ENCODE assay signal across 25 mouse cellular contexts in the genomic region with DNA sequence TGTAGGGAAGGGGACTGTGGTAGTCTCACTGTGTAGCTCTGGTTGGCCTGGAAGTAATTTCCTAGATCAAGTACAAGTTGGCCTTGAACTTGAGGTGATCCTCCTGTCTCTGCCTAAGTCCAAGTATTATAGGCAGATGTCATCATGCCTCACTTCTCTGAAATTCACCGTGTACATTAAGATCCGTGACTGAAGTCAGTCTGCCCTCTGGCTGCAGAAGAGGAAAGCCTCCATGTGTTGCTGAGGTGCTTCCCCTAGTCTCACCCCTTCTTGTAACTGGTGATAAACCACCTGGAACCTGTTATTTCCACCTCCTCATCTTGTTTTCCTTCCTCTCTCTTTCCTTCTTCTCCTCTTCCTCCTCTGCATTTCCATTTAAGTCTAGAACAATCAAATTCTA. TPM values are rescaled to one million over a fixed set of nuclear protein-coding genes. Genes with fewer than 3 reads are reported as not detected.
DNase-seq lines count a peak whose midpoint lies in the region; ATAC-seq and TF ChIP-seq lines count a peak whose summit lies in the region.
"Had no signal": no experiment of that assay in that cellular context is flagged by ENCODE, and none has a peak within 500 bp of the region (broad histone marks: within the 10 kb centered on the region; RNA-seq: fewer than 3 reads in every experiment).

No protein-coding gene starts in this region.

- no peak overlapping the region for H3K4me2 ChIP-seq in intestine, postnatal 0 days (replicated peaks; ENCODE audit: low read depth)
- no peak overlapping the region for H3K4me2 ChIP-seq in intestine, embryonic 16.5 days (ENCODE audit: low read depth, low read length)
- H3K4me2 ChIP-seq: embryonic facial prominence, embryonic 12.5 days; forebrain, embryonic 15.5 days; hindbrain, embryonic 12.5 days; kidney, embryonic 15.5 days; limb, embryonic 13.5 days had no signal

- DNase-seq in thymus, postnatal 14 days = peak; percentile 57
- DNase-seq in thymus, adult 18-20 months = no peak
- peak; percentile 33 to 57 for DNase-seq in thymus, postnatal 36 days
- no peak for DNase-seq in hindbrain, embryonic 10.5 days (ENCODE audit: low spot score)
- DNase-seq in cerebellum, adult 18-20 months = no peak
- DNase-seq: cerebellum, adult 9-10 months; gastrocnemius, postnatal 25 days; layer of hippocampus, postnatal 36 days; retina, postnatal 1 day had no signal

- no peak overlapping the region for H3K27ac ChIP-seq in intestine, postnatal 0 days (ENCODE audit: low read depth, low read length)
- no peak overlapping the region for H3K27ac ChIP-seq in intestine, embryonic 16.5 days (ENCODE audit: low read length)
- H3K27ac ChIP-seq in hindbrain, embryonic 10.5 days = no peak overlapping the region
- H3K27ac ChIP-seq: embryonic facial prominence, embryonic 12.5 days; forebrain, embryonic 15.5 days; heart, embryonic 10.5 days; hindbrain, embryonic 12.5 days; kidney, embryonic 15.5 days; limb, embryonic 13.5 days had no signal

- WGBS in intestine, postnatal 0 days = 48% methylated on average over 2 of the region's 2 CpGs
- WGBS in intestine, embryonic 16.5 days = 46% methylated on average over 2 of the region's 2 CpGs
- WGBS in hindbrain, embryonic 10.5 days = 39% methylated on average over 2 of the region's 2 CpGs

- H3K9me3 ChIP-seq in intestine, postnatal 0 days (ENCODE audit: control insufficient read depth) = no peaks in the 10 kb centered on the region
- no peaks in the 10 kb centered on the region for H3K9me3 ChIP-seq in intestine, embryonic 16.5 days (ENCODE audit: control insufficient read depth, low read length)
- no peaks in the 10 kb centered on the region for H3K9me3 ChIP-seq in hindbrain, embryonic 10.5 days
- H3K9me3 ChIP-seq: embryonic facial prominence, embryonic 12.5 days; forebrain, embryonic 15.5 days; heart, embryonic 10.5 days; hindbrain, embryonic 12.5 days; kidney, embryonic 15.5 days; limb, embryonic 13.5 days had no signal

- H3K9ac ChIP-seq in intestine, postnatal 0 days (ENCODE audit: low read depth, low read length) = no peak overlapping the region
- no peak overlapping the region for H3K9ac ChIP-seq in intestine, embryonic 16.5 days (ENCODE audit: low read depth, low read length)
- H3K9ac ChIP-seq: embryonic facial prominence, embryonic 12.5 days; forebrain, embryonic 15.5 days; hindbrain, embryonic 12.5 days; kidney, embryonic 15.5 days; limb, embryonic 13.5 days had no signal

- H3K36me3 ChIP-seq in intestine, postnatal 0 days (ENCODE audit: control insufficient read depth, insufficient read depth) = no peaks in the 10 kb centered on the region
- no peaks in the 10 kb centered on the region for H3K36me3 ChIP-seq in intestine, embryonic 16.5 days (ENCODE audit: control insufficient read depth, insufficient read depth, low read length)
- no peaks in the 10 kb centered on the region for H3K36me3 ChIP-seq in hindbrain, embryonic 10.5 days
- H3K36me3 ChIP-seq: embryonic facial prominence, embryonic 12.5 days; forebrain, embryonic 15.5 days; heart, embryonic 10.5 days; hindbrain, embryonic 12.5 days; kidney, embryonic 15.5 days; limb, embryonic 13.5 days had no signal

- TF ChIP-seq CTCF in intestine, postnatal 0 days (IDR thresholded peaks at IDR 0.05; ENCODE audit: low read depth) = peak; percentile 22; the same call in 1 of the 2 replicates

- H3K4me3 ChIP-seq in intestine, postnatal 0 days (ENCODE audit: low read depth, low read length) = no peak overlapping the region
- no peak overlapping the region for H3K4me3 ChIP-seq in intestine, embryonic 16.5 days (ENCODE audit: low read length)
- H3K4me3 ChIP-seq in hindbrain, embryonic 10.5 days = no peak overlapping the region
- H3K4me3 ChIP-seq: embryonic facial prominence, embryonic 12.5 days; erythroblast, embryonic 14.5 days; forebrain, embryonic 15.5 days; heart, embryonic 10.5 days; hindbrain, embryonic 12.5 days; kidney, embryonic 15.5 days; limb, embryonic 13.5 days had no signal

- no peak for ATAC-seq in intestine, postnatal 0 days
- no peak for ATAC-seq in intestine, embryonic 16.5 days
- peak; percentile 47 for ATAC-seq in inflammation-experienced regulatory T-cells, adult 6 months
- ATAC-seq: forebrain, embryonic 15.5 days; midbrain, embryonic 16.5 days; Patski had no signal

- no peaks in the 10 kb centered on the region for H3K27me3 ChIP-seq in intestine, postnatal 0 days (replicated peaks; ENCODE audit: control insufficient read depth, insufficient read depth, low read length)
- no peaks in the 10 kb centered on the region for H3K27me3 ChIP-seq in intestine, embryonic 16.5 days (replicated peaks; ENCODE audit: control insufficient read depth, insufficient read depth, low read length)
- H3K27me3 ChIP-seq in hindbrain, embryonic 10.5 days (ENCODE audit: insufficient read depth, poor library complexity, severe bottlenecking) = no peaks in the 10 kb centered on the region
- H3K27me3 ChIP-seq: embryonic facial prominence, embryonic 12.5 days; hindbrain, embryonic 12.5 days; kidney, embryonic 15.5 days; limb, embryonic 13.5 days had no signal

- no peaks in the 10 kb centered on the region for H3K4me1 ChIP-seq in intestine, postnatal 0 days (replicated peaks; ENCODE audit: control insufficient read depth, insufficient read depth, low read length)
- no peaks in the 10 kb centered on the region for H3K4me1 ChIP-seq in intestine, embryonic 16.5 days (ENCODE audit: control insufficient read depth, insufficient read depth, low read length)
- no peaks in the 10 kb centered on the region for H3K4me1 ChIP-seq in hindbrain, embryonic 10.5 days (replicated peaks)
- H3K4me1 ChIP-seq: embryonic facial prominence, embryonic 12.5 days; forebrain, embryonic 15.5 days; heart, embryonic 10.5 days; hindbrain, embryonic 12.5 days; kidney, embryonic 15.5 days; limb, embryonic 13.5 days had no signal

RNA-seq across cellular contexts. Expression of a gene that starts 5.5 kb away (rescaled TPM):
- 0.37 and 0.74 TPM in 2 replicates for polyA plus RNA-seq in intestine, postnatal 0 days (2015; fragmentation: Nextera tagmentation; extraction: Ambion mirVana)
- 0.71 and 1.1 TPM in 2 replicates for polyA plus RNA-seq in intestine, embryonic 16.5 days (2015; fragmentation: Nextera tagmentation; extraction: Ambion mirVana)
- 1,000 to 10,000 TPM in 2 of 3 experiments, 100 to 1,000 TPM in 1; 995 to 1,814 (median 1,394) TPM for polyA plus RNA-seq in inflammation-experienced regulatory T-cells, adult 6 months (2017; shearing (Covaris generic))
- not detected in 2 replicates for polyA plus RNA-seq in hindbrain, embryonic 10.5 days (2016; fragmentation: Nextera tagmentation; extraction: Ambion mirVana)
- polyA plus RNA-seq: cortical plate, adult 2 months; embryonic facial prominence, embryonic 12.5 days; forebrain, embryonic 15.5 days; heart, embryonic 10.5 days; hindbrain, embryonic 12.5 days; kidney, embryonic 15.5 days; limb, embryonic 13.5 days; liver, embryonic 16.5 days; midbrain, embryonic 16.5 days; Patski had no signal

RNA-seq across cellular contexts. Expression of a gene that starts 24.7 kb away (rescaled TPM):
- polyA plus RNA-seq in intestine, postnatal 0 days (2015; fragmentation: Nextera tagmentation; extraction: Ambion mirVana) = 9.1 and 11.0 TPM in 2 replicates
- 25.7 and 29.1 TPM in 2 replicates for polyA plus RNA-seq in intestine, embryonic 16.5 days (2015; fragmentation: Nextera tagmentation; extraction: Ambion mirVana)
- not detected for polyA plus RNA-seq in inflammation-experienced regulatory T-cells, adult 6 months (2017; shearing (Covaris generic))
- 2.8 and 4.3 TPM in 2 replicates for polyA plus RNA-seq in hindbrain, embryonic 10.5 days (2016; fragmentation: Nextera tagmentation; extraction: Ambion mirVana)
- polyA plus RNA-seq: erythroblast, embryonic 14.5 days; Patski had no signal

RNA-seq across cellular contexts. Expression of a gene that starts 33.3 kb away (rescaled TPM):
- 0.51 and 0.95 TPM in 2 replicates for polyA plus RNA-seq in intestine, postnatal 0 days (2015; fragmentation: Nextera tagmentation; extraction: Ambion mirVana)
- not detected in 2 replicates for polyA plus RNA-seq in intestine, embryonic 16.5 days (2015; fragmentation: Nextera tagmentation; extraction: Ambion mirVana)
- 1,000 to 10,000 TPM in 1 of 3 experiments, 100 to 1,000 TPM in 2; 684 to 1,006 (median 966) TPM for polyA plus RNA-seq in inflammation-experienced regulatory T-cells, adult 6 months (2017; shearing (Covaris generic))
- not detected in 2 replicates for polyA plus RNA-seq in hindbrain, embryonic 10.5 days (2016; fragmentation: Nextera tagmentation; extraction: Ambion mirVana)
- polyA plus RNA-seq: cortical plate, adult 2 months; embryonic facial prominence, embryonic 12.5 days; erythroblast, embryonic 14.5 days; forebrain, embryonic 15.5 days; heart, embryonic 10.5 days; heart, postnatal 0 days; hindbrain, embryonic 12.5 days; intestine, embryonic 14.5 days; kidney, embryonic 15.5 days; limb, embryonic 13.5 days; midbrain, embryonic 16.5 days; Patski had no signal

RNA-seq across cellular contexts. Expression of a gene that starts 34.6 kb away (rescaled TPM):
- polyA plus RNA-seq in intestine, postnatal 0 days (2015; fragmentation: Nextera tagmentation; extraction: Ambion mirVana) = 0.61 and 0.78 TPM in 2 replicates
- polyA plus RNA-seq in intestine, embryonic 16.5 days (2015; fragmentation: Nextera tagmentation; extraction: Ambion mirVana) = 1.1 and 1.2 TPM in 2 replicates
- polyA plus RNA-seq in inflammation-experienced regulatory T-cells, adult 6 months (2017; shearing (Covaris generic)) = 1,000 to 10,000 TPM; 1,536 to 1,970 (median 1,828) TPM
- polyA plus RNA-seq in hindbrain, embryonic 10.5 days (2016; fragmentation: Nextera tagmentation; extraction: Ambion mirVana) = 0.31 TPM in 1 of 2 replicates, not detected in the other
- polyA plus RNA-seq: cortical plate, adult 2 months; embryonic facial prominence, embryonic 12.5 days; erythroblast, embryonic 14.5 days; forebrain, embryonic 15.5 days; heart, embryonic 10.5 days; heart, postnatal 0 days; hindbrain, embryonic 12.5 days; kidney, embryonic 15.5 days; midbrain, embryonic 16.5 days; Patski had no signal

RNA-seq across cellular contexts. Expression of a gene that starts 40.1 kb away (rescaled TPM):
- polyA plus RNA-seq in intestine, postnatal 0 days (2015; fragmentation: Nextera tagmentation; extraction: Ambion mirVana) = 6.5 and 7.5 TPM in 2 replicates
- polyA plus RNA-seq in intestine, embryonic 16.5 days (2015; fragmentation: Nextera tagmentation; extraction: Ambion mirVana) = 6.2 and 7.0 TPM in 2 replicates
- 10 to 100 TPM in 2 of 3 experiments, 1 to 10 TPM in 1; 9.1 to 12.0 (median 10.2) TPM for polyA plus RNA-seq in inflammation-experienced regulatory T-cells, adult 6 months (2017; shearing (Covaris generic))
- polyA plus RNA-seq in hindbrain, embryonic 10.5 days (2016; fragmentation: Nextera tagmentation; extraction: Ambion mirVana) = 2.0 and 2.6 TPM in 2 replicates
- polyA plus RNA-seq: erythroblast, embryonic 14.5 days had no signal

Comparison
In these comparisons a context has a peak if more than half of its experiments do, and no peak if none do; other contexts are left out.
1. DNase-seq: peak in thymus, postnatal 14 days (single experiment) and thymus, postnatal 36 days (2 of 2); none in thymus, adult 18-20 months (0 of 2), hindbrain, embryonic 10.5 days (single experiment) and cerebellum, adult 18-20 months (0 of 2).
2. RNA of a gene that starts 5.5 kb away (polyA plus RNA-seq): 995 to 1,814 TPM in inflammation-experienced regulatory T-cells, adult 6 months; 0.37 to 0.74 TPM in intestine, postnatal 0 days, 0.71 to 1.1 TPM in intestine, embryonic 16.5 days and not detected in hindbrain, embryonic 10.5 days; every median in the first group is over 100 times any median in the second.
3. RNA of a gene that starts 33.3 kb away (polyA plus RNA-seq): 684 to 1,006 TPM in inflammation-experienced regulatory T-cells, adult 6 months; 0.51 to 0.95 TPM in intestine, postnatal 0 days, not detected in intestine, embryonic 16.5 days and not detected in hindbrain, embryonic 10.5 days; every median in the first group is over 100 times any median in the second.